Comparison of ENCODE assay signal across 7 mouse cellular contexts in the genomic region with DNA sequence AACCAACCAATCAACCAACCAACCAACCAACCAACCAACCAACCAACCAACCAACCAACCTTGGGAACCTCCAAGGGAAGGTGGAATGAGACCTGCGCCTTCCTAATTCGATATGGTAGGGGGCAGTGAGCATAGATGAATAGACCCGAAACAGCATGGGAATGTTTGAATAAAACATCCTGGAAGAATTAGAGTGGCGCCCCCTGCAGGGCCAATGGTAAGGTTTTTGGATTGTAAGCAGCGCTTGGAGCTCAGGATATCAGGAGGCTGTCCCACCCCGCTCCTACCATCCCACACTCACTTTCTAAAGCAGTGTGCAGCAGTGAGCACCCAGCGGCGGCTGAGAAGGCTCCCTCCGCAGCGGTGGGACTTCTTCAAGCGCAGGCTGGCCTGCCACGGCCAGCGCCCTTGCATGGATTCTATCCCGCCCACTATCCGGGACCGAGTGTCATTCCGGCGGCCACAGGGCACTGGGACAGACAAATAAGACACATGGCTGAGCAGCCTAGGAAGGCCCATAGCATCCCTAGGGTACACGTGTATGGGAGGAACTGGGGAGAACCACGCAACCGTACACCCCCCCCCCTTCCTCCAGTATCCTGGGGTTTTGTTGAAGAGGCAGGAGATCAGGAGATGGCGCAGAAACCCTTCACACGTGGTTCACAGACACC. TPM values are rescaled to one million over a fixed set of nuclear protein-coding genes. Genes with fewer than 3 reads are reported as not detected.
A peak's percentile ranks its signal among the peaks of the same experiment; 100 is the strongest.
DNase-seq lines count a peak whose midpoint lies in the region; ATAC-seq and TF ChIP-seq lines count a peak whose summit lies in the region.

No protein-coding gene starts in this region.

- no peak for TF ChIP-seq POLR2A in small intestine, adult 2 months (IDR thresholded peaks at IDR 0.05; ENCODE audit: low read depth, low read length)

- no peaks in the 10 kb centered on the region for H3K27me3 ChIP-seq in embryonic facial prominence, embryonic 14.5 days (replicated peaks; ENCODE audit: control insufficient read depth, insufficient read depth, low read length)
- H3K27me3 ChIP-seq in small intestine, adult 2 months (ENCODE audit: control insufficient read depth, insufficient read depth, low read length) = no peaks in the 10 kb centered on the region

- no peak overlapping the region for H3K9ac ChIP-seq in embryonic facial prominence, embryonic 14.5 days (ENCODE audit: low read depth, low read length)

- no peak for DNase-seq in left cerebral cortex, adult 2 months (ENCODE audit: extremely low spot score in 1 of 2, low spot score in 2 of 2)
- no peak for DNase-seq in left cerebral cortex, adult 9 months (ENCODE audit: low spot score in 2 of 2)
- no peak for DNase-seq in embryonic facial prominence, embryonic 14.5 days (ENCODE audit: low spot score)
- DNase-seq in liver = peak; percentile 34
- DNase-seq in gastrocnemius, postnatal 36 days = no peak
- DNase-seq in left cerebral cortex, postnatal 25 days (ENCODE audit: low spot score in 2 of 2) = no peak

- peak; percentile 20 for TF ChIP-seq CTCF in left cerebral cortex, adult 2 months (IDR thresholded peaks at IDR 0.05)
- TF ChIP-seq CTCF in small intestine, adult 2 months (IDR thresholded peaks at IDR 0.05; ENCODE audit: extremely low read depth, insufficient read length, insufficient replicate concordance, low read depth, low read length) = peak; percentile 19; the same call in 1 of the 2 replicates

- peak overlapping the region; percentile 43 for H3K4me2 ChIP-seq in embryonic facial prominence, embryonic 14.5 days (ENCODE audit: low read depth, low read length)

- 0 out of 2 replicates have a peak, but pooled peaks have one; percentile 19 for ATAC-seq in embryonic facial prominence, embryonic 14.5 days (ENCODE audit: low read depth)

- H3K27ac ChIP-seq in left cerebral cortex, adult 2 months = no peak overlapping the region
- no peak overlapping the region for H3K27ac ChIP-seq in embryonic facial prominence, embryonic 14.5 days (replicated peaks; ENCODE audit: low read depth, low read length)
- H3K27ac ChIP-seq in small intestine, adult 2 months (ENCODE audit: insufficient read depth, low read depth, low read length) = no peak overlapping the region

- no peaks in the 10 kb centered on the region for H3K4me1 ChIP-seq in embryonic facial prominence, embryonic 14.5 days (ENCODE audit: control insufficient read depth, insufficient read depth, low read length)
- H3K4me1 ChIP-seq in small intestine, adult 2 months (ENCODE audit: control insufficient read depth, insufficient read depth, insufficient read length, low read length) = peaks cover 4% of the 10 kb centered on the region; the same call in 1 of the 2 replicates

- WGBS in embryonic facial prominence, embryonic 14.5 days = 49% methylated on average over 23 of the region's 23 CpGs
- WGBS in small intestine, adult 2 months = 75% methylated on average over 23 of the region's 23 CpGs

- no peaks in the 10 kb centered on the region for H3K9me3 ChIP-seq in embryonic facial prominence, embryonic 14.5 days (ENCODE audit: control insufficient read depth, low read length)

- no peaks in the 10 kb centered on the region for H3K36me3 ChIP-seq in embryonic facial prominence, embryonic 14.5 days (ENCODE audit: control insufficient read depth, insufficient read depth, low read length)
- no peaks in the 10 kb centered on the region for H3K36me3 ChIP-seq in small intestine, adult 2 months (ENCODE audit: control insufficient read depth, insufficient read depth, low read length)

- no peak overlapping the region for H3K4me3 ChIP-seq in left cerebral cortex, adult 2 months
- H3K4me3 ChIP-seq in embryonic facial prominence, embryonic 14.5 days (ENCODE audit: low read depth, low read length) = no peak overlapping the region
- peak overlapping the region; percentile 60 for H3K4me3 ChIP-seq in small intestine, adult 2 months (ENCODE audit: low read depth, low read length)

- intact Hi-C loops in left cerebral cortex, adult 2 months (cut with DNase I) = loop anchor here (5.0 kb wide), 1 partner anchor 71 kb away; a partner anchor contains a TSS
- intact Hi-C loops in gastrocnemius, postnatal 36 days (cut with DNase I) = loop anchor here (2.0 kb wide), 1 partner anchor 68 kb away; no protein-coding TSS in a partner anchor
- intact Hi-C loops in left cerebral cortex, postnatal 25 days (cut with DNase I) = loop anchor here (5.0 kb wide), 1 partner anchor 71 kb away; a partner anchor contains a TSS

RNA-seq across cellular contexts. Expression of a gene that starts 0.4 kb away (rescaled TPM):
- total RNA-seq in left cerebral cortex, adult 2 months (2021) = not detected
- polyA plus RNA-seq in embryonic facial prominence, embryonic 14.5 days (2014; fragmentation: Nextera tagmentation; extraction: Ambion mirVana) = 0.25 TPM in 1 of 2 replicates, not detected in the other
- polyA plus RNA-seq in small intestine, adult 2 months (2012; rRNA removed) = 166 and 292 TPM in 2 replicates
- not detected for total RNA-seq in gastrocnemius, postnatal 36 days (2021)
- not detected for total RNA-seq in left cerebral cortex, postnatal 25 days (2021)

RNA-seq across cellular contexts. Expression of a gene that starts 0.7 kb away (rescaled TPM):
- total RNA-seq in left cerebral cortex, adult 2 months (2021) = 1 to 10 TPM; 1.1 to 2.2 TPM
- 0.64 and 1.1 TPM in 2 replicates for polyA plus RNA-seq in embryonic facial prominence, embryonic 14.5 days (2014; fragmentation: Nextera tagmentation; extraction: Ambion mirVana)
- 0.56 and 3.4 TPM in 2 replicates for polyA plus RNA-seq in small intestine, adult 2 months (2012; rRNA removed)
- under 1 TPM in 1 of 2 experiments, not detected in 1; 0.37 TPM for total RNA-seq in gastrocnemius, postnatal 36 days (2021)
- 1 to 10 TPM; 1.1 to 2.3 TPM for total RNA-seq in left cerebral cortex, postnatal 25 days (2021)

RNA-seq across cellular contexts. Expression of a gene that starts 7.4 kb away (rescaled TPM):
- total RNA-seq in left cerebral cortex, adult 2 months (2021) = not detected
- 0.77 and 0.88 TPM in 2 replicates for polyA plus RNA-seq in embryonic facial prominence, embryonic 14.5 days (2014; fragmentation: Nextera tagmentation; extraction: Ambion mirVana)
- 0.27 and 0.77 TPM in 2 replicates for polyA plus RNA-seq in small intestine, adult 2 months (2012; rRNA removed)
- not detected for total RNA-seq in gastrocnemius, postnatal 36 days (2021)
- total RNA-seq in left cerebral cortex, postnatal 25 days (2021) = not detected

RNA-seq across cellular contexts. Expression of a gene that starts 14.3 kb away (rescaled TPM):
- total RNA-seq in left cerebral cortex, adult 2 months (2021) = 100 to 1,000 TPM; 337 to 365 TPM
- polyA plus RNA-seq in embryonic facial prominence, embryonic 14.5 days (2014; fragmentation: Nextera tagmentation; extraction: Ambion mirVana) = 1,099 and 1,112 TPM in 2 replicates
- polyA plus RNA-seq in small intestine, adult 2 months (2012; rRNA removed) = 352 and 591 TPM in 2 replicates
- 100 to 1,000 TPM; 270 to 297 TPM for total RNA-seq in gastrocnemius, postnatal 36 days (2021)
- 100 to 1,000 TPM; 359 to 371 TPM for total RNA-seq in left cerebral cortex, postnatal 25 days (2021)

RNA-seq across cellular contexts. Expression of a gene that starts 24.6 kb away (rescaled TPM):
- total RNA-seq in left cerebral cortex, adult 2 months (2021) = not detected
- not detected in 2 replicates for polyA plus RNA-seq in embryonic facial prominence, embryonic 14.5 days (2014; fragmentation: Nextera tagmentation; extraction: Ambion mirVana)
- polyA plus RNA-seq in small intestine, adult 2 months (2012; rRNA removed) = not detected in 2 replicates
- total RNA-seq in gastrocnemius, postnatal 36 days (2021) = not detected
- not detected for total RNA-seq in left cerebral cortex, postnatal 25 days (2021)
